Comparison of ENCODE assay signal across 14 mouse cellular contexts in genomic region chr5:137674786-137675185, GRCm38 (mm10). TPM values are rescaled to one million over a fixed set of nuclear protein-coding genes. Genes with fewer than 3 reads are reported as not detected.
"Had no signal": no experiment of that assay in that cellular context is flagged by ENCODE, and none has a peak within 500 bp of the region (broad histone marks: within the 10 kb centered on the region; RNA-seq: fewer than 3 reads in every experiment).

No protein-coding gene starts in this region.

- H3K9me3 ChIP-seq: hindbrain, embryonic 15.5 days; limb, embryonic 13.5 days; neural tube, embryonic 15.5 days; stomach, embryonic 15.5 days had no signal

- H3K36me3 ChIP-seq: hindbrain, embryonic 15.5 days; stomach, embryonic 15.5 days had no signal

- H3K9ac ChIP-seq: hindbrain, embryonic 15.5 days; limb, embryonic 13.5 days; neural tube, embryonic 15.5 days; stomach, embryonic 15.5 days had no signal

- H3K27me3 ChIP-seq: hindbrain, embryonic 15.5 days; limb, embryonic 13.5 days; neural tube, embryonic 15.5 days; stomach, embryonic 15.5 days had no signal

- H3K4me3 ChIP-seq: hindbrain, embryonic 15.5 days; limb, embryonic 13.5 days; myocyte; neural tube, embryonic 15.5 days; stomach, embryonic 15.5 days had no signal

- H3K27ac ChIP-seq: hindbrain, embryonic 15.5 days; kidney, postnatal 0 days; limb, embryonic 13.5 days; neural tube, embryonic 15.5 days; stomach, embryonic 15.5 days had no signal

- H3K4me2 ChIP-seq: hindbrain, embryonic 15.5 days; limb, embryonic 13.5 days; neural tube, embryonic 15.5 days; stomach, embryonic 15.5 days had no signal

- DNase-seq: left cerebral cortex, postnatal 4 days; lung, adult 18-20 months; midbrain, embryonic 14.5 days; right cerebral cortex, postnatal 4 days; thymus, adult 2 months; thymus, postnatal 25 days had no signal

RNA-seq across cellular contexts. Expression of gene Irs3, which starts 29.3 kb away (rescaled TPM):
- total RNA-seq: layer of hippocampus, postnatal 14 days; megakaryocyte progenitor cell, adult 5-6 weeks had no signal
- polyA plus RNA-seq: midbrain, embryonic 14.5 days had no signal
